Mouse (Mus musculus): ENCODE results near the gene Sgms2.

GRCm38 (mm10) chr3:131364632-131365446, 126.4 kb downstream of the Sgms2 start:
- no peak for TF ChIP-seq HCFC1 (IDR thresholded peaks at IDR 0.05; ENCODE audit: low read depth, low read length)
- TF ChIP-seq GATA1 (IDR thresholded peaks at IDR 0.05; ENCODE audit: low read depth, low read length) = no peak
- TF ChIP-seq USF1 (IDR thresholded peaks at IDR 0.05; ENCODE audit: low read depth, low read length) = no peak
- no peak for TF ChIP-seq CTCF (IDR thresholded peaks at IDR 0.05 in 2 of 3, conservative IDR thresholded peaks at IDR 0.05 in 1 of 3; ENCODE audit: control insufficient read depth in 1 of 3, insufficient read depth in 1 of 3, low read depth in 2 of 3, low read length in 3 of 3, poor library complexity in 1 of 3, severe bottlenecking in 1 of 3)
- no peak for TF ChIP-seq BHLHE40 (IDR thresholded peaks at IDR 0.05; ENCODE audit: borderline replicate concordance, low read depth, low read length)
- TF ChIP-seq SIN3A (IDR thresholded peaks at IDR 0.05; ENCODE audit: low read length) = no peak
- TF ChIP-seq CHD1 (IDR thresholded peaks at IDR 0.05; ENCODE audit: low read depth, low read length) = no peak
- TF ChIP-seq ZC3H11A (IDR thresholded peaks at IDR 0.05; ENCODE audit: low read depth, low read length) = no peak
- TF ChIP-seq POLR2A (IDR thresholded peaks at IDR 0.05; ENCODE audit: control insufficient read depth in 1 of 2, insufficient read depth in 1 of 2, low read depth in 1 of 2, low read length in 2 of 2, poor library complexity in 1 of 2) = no peak
